Mouse (Mus musculus): ENCODE measurements around the gene Wsb2. TPM values are rescaled to one million over a fixed set of nuclear protein-coding genes. Genes with fewer than 3 reads are reported as not detected.
A peak's percentile ranks its signal among the peaks of the same experiment; 100 is the strongest.
"Not testable (repeated sequence)": the region's sequence is repeated elsewhere in the genome, so short reads cannot be mapped to it uniquely, and the experiment has no call there.

The Wsb2 gene
- polyA plus RNA-seq, 1 experiment from 2014 or later, result 77.0 TPM

GRCm38 (mm10) chr5:117390895-117391294, 33.8 kb downstream of the Wsb2 start:
- 0 out of 2 replicates have a peak, but pooled peaks cover 5% of the 10 kb centered on the region for H3K9me3 ChIP-seq (replicated peaks)
- H3K4me1 ChIP-seq (replicated peaks), result peaks cover 11% of the 10 kb centered on the region
- no peak overlapping the region for H3K4me2 ChIP-seq
- no peak overlapping the region for H3K9ac ChIP-seq
- peaks cover 5% of the 10 kb centered on the region; the same call in 1 of the 2 replicates for H3K36me3 ChIP-seq
- 80% methylated on average over 1 of the region's 1 CpGs for WGBS
- H3K27me3 ChIP-seq, result no peaks in the 10 kb centered on the region
- ATAC-seq (replicated peaks; ENCODE audit: insufficient number of reproducible peaks, insufficient read depth, low FRiP score, low read depth), result no peak
- H3K4me3 ChIP-seq, result no peak overlapping the region
- H3K27ac ChIP-seq, result no peak overlapping the region

DNA sequence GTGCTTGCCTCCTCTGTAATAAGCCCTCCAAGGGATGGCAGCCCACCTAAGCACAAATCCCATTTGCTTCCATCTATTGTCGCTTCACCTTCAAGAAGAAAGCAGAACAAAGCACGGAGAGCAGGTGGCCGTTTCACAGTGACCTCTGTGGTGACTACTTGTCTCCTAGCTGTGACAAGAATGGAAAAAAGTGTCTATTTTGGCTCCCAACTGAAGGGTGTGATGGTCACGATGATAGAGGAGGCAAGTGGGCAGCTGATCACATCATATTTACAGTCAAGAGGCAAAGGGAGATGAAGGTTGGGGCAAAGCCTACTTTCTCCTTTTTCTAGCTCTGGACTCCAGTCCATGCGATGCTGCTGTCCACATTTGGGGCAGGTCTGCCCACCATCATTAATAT, 38.7 kb downstream of the Wsb2 start:
- Histone ChIP-seq H3K4me1 (replicated peaks) (no peaks in the 10 kb centered on the region), H3K4me3 (no peak overlapping the region), H3K4me2 (no peak overlapping the region), H3K36me3 (no peaks in the 10 kb centered on the region), H3K9ac (no peak overlapping the region), H3K9me3 (replicated peaks) (0 out of 2 replicates have a peak, but pooled peaks cover 5% of the 10 kb centered on the region), H3K27me3 (no peaks in the 10 kb centered on the region), H3K27ac (no peak overlapping the region)
- no peak for ATAC-seq (replicated peaks; ENCODE audit: insufficient number of reproducible peaks, insufficient read depth, low FRiP score, low read depth)
- WGBS, result 79% methylated on average over 5 of the region's 5 CpGs

- no peak overlapping the region for H3K27ac ChIP-seq
Observed at GRCm38 (mm10) chr5:117396596-117397014, 39.5 kb downstream of the Wsb2 start.

DNA sequence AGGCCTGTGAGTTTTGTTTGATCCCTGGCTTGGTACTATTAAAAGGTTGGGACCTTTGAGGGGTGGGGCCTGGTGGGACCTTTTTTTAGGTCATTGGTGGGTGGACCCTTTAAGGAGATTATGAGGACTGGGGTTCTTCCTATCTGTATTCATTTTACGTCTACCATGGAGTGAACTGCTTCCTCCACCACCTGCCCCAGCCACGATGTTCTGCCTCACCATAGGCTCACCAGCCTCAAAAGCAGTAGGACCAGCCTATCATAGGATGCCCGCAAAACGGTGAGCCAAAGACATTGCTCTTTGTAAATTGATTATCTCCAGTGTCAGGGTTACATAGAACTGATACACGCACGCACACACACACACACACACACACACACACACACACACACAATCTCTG, 40.3 kb downstream of the Wsb2 start:
- ATAC-seq (replicated peaks; ENCODE audit: insufficient number of reproducible peaks, insufficient read depth, low FRiP score, low read depth), result no peak
- Histone ChIP-seq H3K36me3 (no peaks in the 10 kb centered on the region), H3K4me2 (no peak overlapping the region), H3K9me3 (replicated peaks) (0 out of 2 replicates have a peak, but pooled peaks cover 5% of the 10 kb centered on the region), H3K27me3 (no peaks in the 10 kb centered on the region), H3K4me1 (replicated peaks) (no peaks in the 10 kb centered on the region), H3K4me3 (no peak overlapping the region), H3K27ac (no peak overlapping the region), H3K9ac (no peak overlapping the region)
- WGBS, result 75% methylated on average over 6 of the region's 6 CpGs

More at GRCm38 (mm10) chr5:117396596-117397014, 39.5 kb downstream of the Wsb2 start:
- Histone ChIP-seq H3K4me2 (no peak overlapping the region), H3K36me3 (no peaks in the 10 kb centered on the region), H3K4me1 (replicated peaks) (no peaks in the 10 kb centered on the region), H3K4me3 (no peak overlapping the region), H3K9ac (no peak overlapping the region), H3K27me3 (no peaks in the 10 kb centered on the region), H3K9me3 (replicated peaks) (0 out of 2 replicates have a peak, but pooled peaks cover 5% of the 10 kb centered on the region)
- 69% methylated on average over 6 of the region's 6 CpGs for WGBS
- ATAC-seq (replicated peaks; ENCODE audit: insufficient number of reproducible peaks, insufficient read depth, low FRiP score, low read depth), result no peak

DNA sequence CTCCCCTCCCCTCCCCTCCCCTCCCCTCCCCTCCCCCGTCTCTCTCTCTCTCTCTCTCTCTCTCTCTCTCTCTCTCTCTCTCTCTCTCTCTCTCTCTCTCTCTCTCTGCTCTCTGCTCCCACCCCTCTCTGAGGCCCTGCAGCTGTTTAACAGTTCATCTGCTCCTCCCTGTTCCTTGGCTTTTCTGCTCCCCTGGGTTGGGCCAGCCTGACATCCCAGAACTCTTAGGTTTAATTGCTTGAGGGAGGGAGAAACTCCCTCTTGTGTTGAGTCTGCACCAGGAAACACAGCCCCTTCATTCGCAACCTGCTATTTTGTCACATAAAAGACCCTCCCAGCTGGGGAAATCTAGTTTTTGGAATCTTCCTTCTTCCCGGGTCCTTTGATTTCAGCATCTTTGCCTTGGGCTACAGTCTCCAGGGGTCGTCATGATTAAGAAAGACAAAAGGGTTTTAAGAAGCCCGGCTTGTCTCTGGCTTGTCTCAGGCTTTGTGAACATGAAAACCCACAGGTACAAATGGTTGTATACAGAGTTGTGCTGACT, 41.0 kb downstream of the Wsb2 start:
- H3K4me1 ChIP-seq (replicated peaks), result no peaks in the 10 kb centered on the region
- no peaks in the 10 kb centered on the region for H3K9me3 ChIP-seq (replicated peaks)
- H3K4me2 ChIP-seq, result no peak overlapping the region
- no peak overlapping the region for H3K27ac ChIP-seq
- no peaks in the 10 kb centered on the region for H3K36me3 ChIP-seq
- no peak overlapping the region for H3K9ac ChIP-seq
- no peak overlapping the region for H3K4me3 ChIP-seq
- 44% methylated on average over 4 of the region's 5 CpGs for WGBS
- no peak for ATAC-seq (replicated peaks; ENCODE audit: insufficient number of reproducible peaks, insufficient read depth, low FRiP score, low read depth)
- H3K27me3 ChIP-seq, result no peaks in the 10 kb centered on the region

GRCm38 (mm10) chr5:117399281-117399680, 42.2 kb downstream of the Wsb2 start:
- 70% methylated on average over 9 of the region's 9 CpGs for WGBS
- no peaks in the 10 kb centered on the region for H3K36me3 ChIP-seq

DNA sequence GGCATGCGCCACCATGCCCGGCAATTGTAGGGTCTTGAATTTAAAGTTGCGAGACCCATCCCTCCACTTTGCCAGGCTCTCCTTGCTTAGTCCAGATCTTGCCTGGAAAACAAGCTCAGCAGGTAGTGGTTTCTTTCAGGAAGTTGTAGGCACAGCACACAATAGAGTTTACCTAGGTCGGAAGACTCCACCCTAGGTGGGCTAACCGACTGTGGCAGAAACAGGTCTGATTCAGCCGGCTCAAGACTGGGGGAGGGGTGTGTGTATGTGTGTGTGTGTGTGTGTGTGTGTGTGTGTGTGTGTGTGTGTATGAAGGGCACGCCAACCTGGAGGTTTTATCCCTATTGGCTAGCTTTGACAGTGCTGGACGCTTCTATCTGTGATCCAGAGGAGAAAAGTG, 46.5 kb downstream of the Wsb2 start:
- 81% methylated on average over 8 of the region's 8 CpGs for WGBS
- H3K4me3 ChIP-seq, result no peak overlapping the region
- H3K27me3 ChIP-seq, result no peaks in the 10 kb centered on the region
- H3K4me1 ChIP-seq (replicated peaks), result no peaks in the 10 kb centered on the region
- H3K9me3 ChIP-seq (replicated peaks), result no peaks in the 10 kb centered on the region
- ATAC-seq (replicated peaks; ENCODE audit: insufficient number of reproducible peaks, insufficient read depth, low FRiP score, low read depth), result no peak
- H3K4me2 ChIP-seq, result no peak overlapping the region
- H3K27ac ChIP-seq, result no peak overlapping the region
- no peak overlapping the region for H3K9ac ChIP-seq
- no peaks in the 10 kb centered on the region for H3K36me3 ChIP-seq

More at GRCm38 (mm10) chr5:117399281-117399680, 42.2 kb downstream of the Wsb2 start:
- H3K4me1 ChIP-seq (replicated peaks), result no peaks in the 10 kb centered on the region
- no peaks in the 10 kb centered on the region for H3K9me3 ChIP-seq (replicated peaks)
- no peak overlapping the region for H3K4me3 ChIP-seq
- ATAC-seq (replicated peaks; ENCODE audit: insufficient number of reproducible peaks, insufficient read depth, low FRiP score, low read depth), result no peak
- H3K4me2 ChIP-seq, result no peak overlapping the region
- H3K27me3 ChIP-seq, result no peaks in the 10 kb centered on the region
- no peak overlapping the region for H3K27ac ChIP-seq
- H3K9ac ChIP-seq, result no peak overlapping the region

DNA sequence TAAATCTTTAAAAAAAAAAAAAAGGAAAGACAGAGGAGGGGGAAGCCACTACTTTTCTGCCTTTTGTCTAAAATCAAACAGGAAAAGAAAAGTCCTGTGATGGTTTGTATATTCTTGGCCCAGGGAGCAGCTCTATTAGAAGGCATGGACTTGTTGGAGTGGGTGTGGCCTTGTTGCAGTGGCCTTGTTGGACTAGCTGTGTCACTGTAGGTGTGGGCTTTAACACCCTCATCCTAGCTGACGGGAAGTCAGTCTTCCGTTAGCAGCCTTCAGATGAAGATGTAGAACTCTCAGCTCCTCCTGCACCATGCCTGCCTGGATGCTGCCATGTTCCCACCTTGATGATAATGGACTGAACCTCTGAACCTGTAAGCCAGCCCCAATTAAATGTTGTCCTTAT, 47.6 kb downstream of the Wsb2 start:
- H3K9me3 ChIP-seq (replicated peaks); H3K27me3 ChIP-seq; H3K4me2 ChIP-seq; H3K36me3 ChIP-seq; H3K9ac ChIP-seq; ATAC-seq (replicated peaks; ENCODE audit: insufficient number of reproducible peaks, insufficient read depth, low FRiP score, low read depth); H3K4me3 ChIP-seq; H3K27ac ChIP-seq; H3K4me1 ChIP-seq (replicated peaks): not testable (repeated sequence)
- 84% methylated on average over 2 of the region's 2 CpGs for WGBS

- WGBS, result 62% methylated on average over 4 of the region's 4 CpGs
Observed at GRCm38 (mm10) chr5:117408216-117408615, 51.1 kb downstream of the Wsb2 start.

DNA sequence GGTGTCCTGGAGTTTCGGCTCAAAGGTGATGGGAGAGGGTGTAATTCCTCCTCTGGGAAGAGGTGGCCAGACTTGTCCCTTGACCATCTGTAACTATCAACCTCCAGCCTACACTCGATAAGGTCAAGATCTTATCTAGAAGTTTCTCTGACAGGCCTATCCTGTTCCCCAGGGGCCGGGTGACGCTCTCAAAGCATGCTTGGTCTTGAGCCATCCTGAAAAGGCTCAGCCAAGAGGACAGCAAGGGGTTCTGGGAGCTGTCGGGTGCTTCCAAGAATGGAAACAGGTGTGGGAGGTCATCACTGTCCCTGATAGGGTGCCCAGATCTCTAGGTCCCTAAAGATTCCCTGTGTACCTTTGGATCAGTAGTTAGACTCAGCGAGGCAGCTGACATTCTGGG, 52.3 kb downstream of the Wsb2 start:
- Histone ChIP-seq H3K9ac (no peak overlapping the region), H3K4me2 (no peak overlapping the region), H3K36me3 (no peaks in the 10 kb centered on the region), H3K4me3 (no peak overlapping the region), H3K27ac (no peak overlapping the region), H3K27me3 (peaks cover 36% of the 10 kb centered on the region), H3K4me1 (replicated peaks) (peaks cover 13% of the 10 kb centered on the region), H3K9me3 (replicated peaks) (no peaks in the 10 kb centered on the region)
- ATAC-seq (replicated peaks; ENCODE audit: insufficient number of reproducible peaks, insufficient read depth, low FRiP score, low read depth), result no peak
- WGBS, result 54% methylated on average over 6 of the region's 6 CpGs

More at GRCm38 (mm10) chr5:117408216-117408615, 51.1 kb downstream of the Wsb2 start:
- H3K4me2 ChIP-seq, result no peak overlapping the region
- H3K9me3 ChIP-seq (replicated peaks), result no peaks in the 10 kb centered on the region
- H3K4me1 ChIP-seq (replicated peaks), result peaks cover 1% of the 10 kb centered on the region
- no peaks in the 10 kb centered on the region for H3K36me3 ChIP-seq
- no peak for ATAC-seq (replicated peaks; ENCODE audit: insufficient number of reproducible peaks, insufficient read depth, low FRiP score, low read depth)
- H3K27ac ChIP-seq, result no peak overlapping the region
- no peak overlapping the region for H3K9ac ChIP-seq
- peaks cover 25% of the 10 kb centered on the region for H3K27me3 ChIP-seq
- H3K4me3 ChIP-seq, result no peak overlapping the region

DNA sequence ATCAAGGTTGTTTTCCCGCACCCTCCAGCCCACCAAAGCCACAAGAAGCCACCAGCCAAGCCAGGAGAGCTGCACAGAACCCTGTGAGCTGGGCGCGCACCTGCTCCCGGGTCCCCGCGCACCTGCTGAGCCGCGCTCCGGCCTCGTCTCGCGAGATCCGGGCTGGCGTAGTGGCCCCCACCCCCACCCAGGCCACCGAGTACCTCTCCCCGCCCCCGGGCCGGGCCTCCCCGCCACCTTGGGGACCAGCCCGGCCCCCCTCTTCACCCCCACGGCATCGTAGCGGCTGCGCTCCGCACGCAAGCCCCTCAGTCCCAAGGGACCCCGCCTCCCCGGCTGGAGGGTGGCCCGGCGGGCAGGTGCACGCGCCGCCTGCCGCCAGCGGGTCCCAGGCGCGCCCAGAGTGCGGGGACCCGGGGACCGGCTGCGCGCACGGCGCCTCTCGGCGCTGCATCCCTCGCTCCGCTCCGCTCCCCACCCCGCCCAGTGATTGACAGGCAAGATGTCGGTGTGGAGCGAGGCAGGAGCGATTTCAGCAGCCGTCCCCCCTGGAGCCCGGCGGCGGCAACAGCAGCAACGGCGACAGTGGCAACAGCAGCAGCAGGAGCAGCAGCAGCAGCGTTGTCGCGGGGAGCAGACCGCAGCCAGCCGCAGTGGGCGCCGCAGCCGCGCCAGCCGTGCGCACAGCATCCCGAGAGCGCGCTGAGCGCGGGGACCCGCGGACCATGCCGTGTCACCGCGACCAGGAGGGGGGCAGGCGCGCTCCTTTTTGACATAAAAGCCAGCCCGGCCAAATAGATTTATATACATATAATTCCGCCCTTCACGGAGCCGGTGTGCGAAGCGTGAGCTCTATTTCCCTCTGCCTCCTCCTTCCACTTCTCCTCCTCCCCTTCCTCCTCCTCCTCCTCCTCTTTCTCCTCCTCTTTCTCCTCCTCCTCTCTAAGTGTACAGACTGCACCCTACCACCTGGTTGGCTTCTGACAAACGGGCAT, 56.7 kb downstream of the Wsb2 start, which contains the start of gene Ksr2:
TSS of gene Ksr2 (plus strand) at position 494 of the 995 bp plus-strand sequence.
- peak within 1 kb of the TSS; percentile 98 for H3K4me2 ChIP-seq
- WGBS, result under 1% methylated on average over 87 of the region's 89 CpGs
- H3K4me3 ChIP-seq, result peak within 1 kb of the TSS; percentile 66
- H3K36me3 ChIP-seq, result no peaks in the 10 kb centered on the region
- H3K9me3 ChIP-seq (replicated peaks), result no peaks in the 10 kb centered on the region
- peak; percentile 59 for ATAC-seq (replicated peaks; ENCODE audit: insufficient number of reproducible peaks, insufficient read depth, low FRiP score, low read depth)
- H3K4me1 ChIP-seq (replicated peaks), result peaks cover 14% of the 10 kb centered on the region
- H3K27me3 ChIP-seq, result peaks cover 60% of the 10 kb centered on the region
- H3K9ac ChIP-seq, result peak within 1 kb of the TSS; percentile 48
- no peak within 1 kb of the TSS for H3K27ac ChIP-seq

Measured in heart, embryonic 15.5 days (tissue).